Mouse (Mus musculus) G1E (cell line): Measurements from ENCODE around the gene Lzts2.

Experiments used
- CTCF ChIP-seq: IDR thresholded peaks from 2 replicates; pipeline ENCODE4 v1.5.1; 2012; ENCODE audit warnings: low read depth, low read length, inconsistent platforms, mixed read lengths
- GATA1 ChIP-seq: IDR thresholded peaks from 2 replicates; pipeline ENCODE4 v1.6.1; 2012; ENCODE audit warnings: borderline replicate concordance, low read length, inconsistent platforms, mixed read lengths
- POLR2AphosphoS5 ChIP-seq: IDR thresholded peaks from 2 replicates; pipeline ENCODE4 v1.6.1; 2012; ENCODE audit warnings: low read depth, low read length, inconsistent platforms; ENCODE audit not compliant: insufficient replicate concordance

DNA sequence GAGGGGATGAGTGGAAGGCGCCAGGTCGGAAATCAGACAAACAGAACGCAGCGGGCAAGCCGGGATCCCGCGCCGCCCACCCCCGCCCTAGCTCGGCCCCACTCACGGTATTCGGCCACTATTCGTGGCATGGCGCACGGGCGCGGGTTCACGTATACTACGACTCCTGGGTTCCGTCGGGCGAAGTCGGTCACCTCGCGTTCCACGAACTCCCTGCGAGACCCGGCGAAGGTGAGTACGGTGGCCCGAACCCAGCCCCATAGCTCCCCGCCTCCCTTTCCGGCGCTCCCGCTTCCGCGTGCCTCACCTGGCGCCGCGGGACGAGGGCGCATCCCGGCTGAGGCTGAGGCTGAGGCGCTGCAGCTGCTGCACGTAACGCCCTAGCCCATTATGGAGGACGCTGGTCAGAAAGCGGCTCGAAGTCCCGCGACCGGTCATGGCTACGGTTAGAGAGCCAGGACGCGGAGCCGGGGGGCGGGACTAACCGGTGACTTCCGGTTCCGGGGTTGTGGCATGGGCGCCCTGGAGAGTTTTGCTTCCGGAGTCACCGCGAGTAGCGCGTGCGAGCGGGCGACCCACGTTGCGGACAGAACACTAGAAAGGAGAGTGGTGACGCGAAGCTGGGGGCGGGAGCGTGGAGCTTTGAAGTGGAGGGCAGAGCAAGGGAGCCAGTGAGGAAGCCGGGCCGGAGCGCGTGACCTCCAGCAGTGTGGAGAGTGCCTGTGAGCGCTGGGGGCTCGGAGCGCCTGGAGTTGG lies 8.1 kb upstream of the Lzts2 start, which contains the start of gene Mrpl43:
- TF ChIP-seq CTCF (no peak), GATA1 (no peak), POLR2AphosphoS5 (no peak)
